Mouse (Mus musculus): ENCODE measurements around the gene Mapk11.

DNA sequence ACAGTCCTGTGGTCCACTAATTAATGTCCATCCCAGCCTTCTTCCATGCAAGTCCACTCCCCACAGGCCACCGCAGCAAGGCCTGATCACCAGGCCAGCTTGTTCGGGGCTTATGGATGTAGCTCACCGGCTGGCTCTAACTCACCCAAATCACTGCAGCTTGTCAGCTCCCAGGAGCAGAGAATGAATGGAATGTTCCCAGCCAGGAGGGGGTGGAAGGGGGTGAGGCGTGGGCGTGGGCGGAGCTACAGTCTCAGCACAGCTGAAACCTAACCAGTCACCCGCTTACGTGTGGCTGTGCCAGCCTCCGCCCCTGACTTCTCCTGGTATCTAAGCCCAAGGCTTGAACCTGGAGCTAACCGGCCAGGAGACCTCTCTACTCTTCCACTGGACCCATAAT is 20.0 kb upstream of the Mapk11 start:
- TF ChIP-seq CTCF (IDR thresholded peaks at IDR 0.05; ENCODE audit: borderline replicate concordance, insufficient read depth, low read length): no peak
- TF ChIP-seq POLR2A (IDR thresholded peaks at IDR 0.05; ENCODE audit: low read depth, low read length): peak; percentile 67
